Mouse (Mus musculus) spleen, adult 2 months (tissue): ENCODE measurements around the gene Gm20441. TPM values are rescaled to one million over a fixed set of nuclear protein-coding genes. Genes with fewer than 3 reads are reported as not detected.

Experiments used
- DNase-seq, 2 experiments: peaks; one replicate each; pipeline versions ENCODE4 v3.0.0 to v3.0.0-alpha.2; 2012 to 2021; ENCODE audit warnings: low spot score in 2 of 2, low read depth in 1 of 2
- H3K27ac ChIP-seq: fragments of 200-500 bp; 2 replicates; pipeline ENCODE4 v1.5.1; 2012; ENCODE audit warnings: low read length, inconsistent platforms; ENCODE audit not compliant: insufficient read depth
- H3K27me3 ChIP-seq: fragments of 200-500 bp; 2 replicates; pipeline ENCODE4 v1.6.1; 2012; ENCODE audit warnings: mild to moderate bottlenecking, moderate library complexity, low read length, inconsistent platforms; ENCODE audit not compliant: control insufficient read depth, insufficient read depth
- H3K36me3 ChIP-seq: fragments of 200-500 bp; 2 replicates; pipeline ENCODE4 v1.6.1; 2012; ENCODE audit warnings: mild to moderate bottlenecking, low read length, inconsistent platforms; ENCODE audit not compliant: control insufficient read depth, insufficient read depth
- H3K4me1 ChIP-seq: fragments of 200-500 bp; 2 replicates; pipeline ENCODE4 v1.6.1; 2011; ENCODE audit warnings: inconsistent platforms; ENCODE audit not compliant: control insufficient read depth, insufficient read depth, insufficient read length
- H3K4me3 ChIP-seq: fragments of 200-500 bp; 2 replicates; pipeline ENCODE4 v1.5.1; 2011; ENCODE audit warnings: mild to moderate bottlenecking, inconsistent platforms; ENCODE audit not compliant: insufficient read depth, insufficient read length; ENCODE audit errors: extremely low read depth
- CTCF ChIP-seq: fragments of 200-500 bp; IDR thresholded peaks from 2 replicates; pipeline ENCODE4 v1.5.1; 2011; ENCODE audit warnings: mild to moderate bottlenecking, inconsistent platforms; ENCODE audit not compliant: insufficient read depth, insufficient read length, insufficient replicate concordance; ENCODE audit errors: extremely low read depth
- POLR2A ChIP-seq: fragments of 200-500 bp; IDR thresholded peaks from 2 replicates; pipeline ENCODE4 v1.6.1; 2011; ENCODE audit warnings: low read depth, low read length, inconsistent platforms
- WGBS: fragments of 180-500 bp; shearing (Covaris S2); methylation state at CpG from one replicate; pipeline ENCODE4 v1.1.7; 2018; 5-methylcytosine and 5-hydroxymethylcytosine counted together
- polyA plus RNA-seq: library from polyadenylated mRNA; depleted of rRNA; stranded (reverse); fragments of >200 nt; gene quantifications from 2 replicates; pipeline ENCODE4 v1.2.3, GENCODE M21; 2012; rRNA removed

Gm20441 gene
- polyA plus RNA-seq, 1 experiment = not detected

- H3K36me3 ChIP-seq = peaks cover 39% of the 10 kb centered on the region
- H3K4me1 ChIP-seq = no peaks in the 10 kb centered on the region
- H3K27me3 ChIP-seq = no peaks in the 10 kb centered on the region
- no peak overlapping the region for H3K27ac ChIP-seq
- no peak for DNase-seq
- no peak overlapping the region for H3K4me3 ChIP-seq
- 96% methylated on average over 12 of the region's 12 CpGs for WGBS
- TF ChIP-seq POLR2A (no peak), CTCF (no peak)
Measured at GRCm38 (mm10) chr10:75743369-75743768, 37.4 kb downstream of the Gm20441 start.

GRCm38 (mm10) chr10:75740866-75741265 is 39.9 kb downstream of the Gm20441 start:
- no peak for TF ChIP-seq POLR2A
- no peak for TF ChIP-seq CTCF
- DNase-seq = no peak
- H3K4me3 ChIP-seq = no peak overlapping the region
- WGBS = 94% methylated on average over 3 of the region's 3 CpGs
- H3K27ac ChIP-seq = no peak overlapping the region
- no peaks in the 10 kb centered on the region for H3K27me3 ChIP-seq
- H3K36me3 ChIP-seq = peaks cover 34% of the 10 kb centered on the region
- no peaks in the 10 kb centered on the region for H3K4me1 ChIP-seq

- no peak overlapping the region for H3K27ac ChIP-seq
- no peak overlapping the region for H3K4me3 ChIP-seq
- no peak for DNase-seq
- H3K27me3 ChIP-seq = no peaks in the 10 kb centered on the region
- no peak for TF ChIP-seq POLR2A
- TF ChIP-seq CTCF = no peak
- WGBS = 97% methylated on average over 7 of the region's 7 CpGs
- no peaks in the 10 kb centered on the region for H3K4me1 ChIP-seq
- H3K36me3 ChIP-seq = peaks cover 47% of the 10 kb centered on the region
Measured at GRCm38 (mm10) chr10:75725449-75725848, 55.3 kb downstream of the Gm20441 start.

Other genes starting within 250 kb of the Gm20441 start
- 1.3 and 1.7 TPM in 2 replicates for gene Lrrc75b, start 220.6 kb downstream of the Gm20441 start, polyA plus RNA-seq
- 15.5 and 19.1 TPM in 2 replicates for gene Ggt1, start 219.3 kb downstream of the Gm20441 start, polyA plus RNA-seq
- gene Ggt5, start 191.6 kb downstream of the Gm20441 start, polyA plus RNA-seq = 60.0 and 70.9 TPM in 2 replicates
- gene Susd2, start 136.9 kb downstream of the Gm20441 start, polyA plus RNA-seq = 14.8 and 17.3 TPM in 2 replicates
- 59.3 and 65.7 TPM in 2 replicates for gene Cabin1, start 16.6 kb downstream of the Gm20441 start, polyA plus RNA-seq
- gene Ddt, start 7.5 kb downstream of the Gm20441 start, polyA plus RNA-seq = 39.5 and 42.6 TPM in 2 replicates
- gene Gstt3, start 460 bp upstream of the Gm20441 start, polyA plus RNA-seq = 4.3 and 4.4 TPM in 2 replicates
- 25.3 and 28.5 TPM in 2 replicates for gene Gstt1, start 17.6 kb upstream of the Gm20441 start, polyA plus RNA-seq
- gene Gstt4, start 41.6 kb upstream of the Gm20441 start, polyA plus RNA-seq = not detected in 2 replicates
- gene Gstt2, start 56.5 kb upstream of the Gm20441 start, polyA plus RNA-seq = 73.4 and 102 TPM in 2 replicates
- 677 and 1,174 TPM in 2 replicates for gene Mif, start 79.3 kb upstream of the Gm20441 start, polyA plus RNA-seq
- 67.3 and 137 TPM in 2 replicates for gene Derl3, start 112.5 kb upstream of the Gm20441 start, polyA plus RNA-seq
- gene Smarcb1, start 140.7 kb upstream of the Gm20441 start, polyA plus RNA-seq = 42.4 and 43.2 TPM in 2 replicates
- 86.8 and 146 TPM in 2 replicates for gene Chchd10, start 152.2 kb upstream of the Gm20441 start, polyA plus RNA-seq
- gene Mmp11, start 155.5 kb upstream of the Gm20441 start, polyA plus RNA-seq = 7.9 and 11.7 TPM in 2 replicates
- 3.9 and 4.5 TPM in 2 replicates for gene Gm867, start 159.7 kb upstream of the Gm20441 start, polyA plus RNA-seq
- 178 and 292 TPM in 2 replicates for gene Vpreb3, start 162.1 kb upstream of the Gm20441 start, polyA plus RNA-seq
- 0.93 and 1.2 TPM in 2 replicates for gene Gm5134, start 173.6 kb upstream of the Gm20441 start, polyA plus RNA-seq